Mouse (Mus musculus) layer of hippocampus, postnatal 25 days (tissue): ENCODE data around the gene Accsl. TPM values are rescaled to one million over a fixed set of nuclear protein-coding genes. Genes with fewer than 3 reads are reported as not detected.

Experiments
- DNase-seq, 2 experiments: peaks; one replicate each; pipeline ENCODE4 v3.0.0; 2022; ENCODE audit warnings: mixed read lengths in 2 of 2, low spot score in 1 of 2; ENCODE audit errors: extremely low spot score in 1 of 2
- total RNA-seq, 2 experiments: library from RNA; stranded (reverse); gene quantifications; 2 replicates each; pipeline ENCODE4 v1.2.3; 2021

Gene Accsl
- total RNA-seq, 2 experiments from 2014 or later: 0.32 to 0.77 TPM

- no peak for DNase-seq
These were observed 8.0 kb upstream of the Accsl start for GRCm38 (mm10) chr2:93877005-93877404.

GRCm38 (mm10) chr2:93874606-93875005 lies 5.6 kb upstream of the Accsl start:
- DNase-seq: no peak

- DNase-seq: no peak
These were observed 5.2 kb upstream of the Accsl start for GRCm38 (mm10) chr2:93874227-93874514.

DNA sequence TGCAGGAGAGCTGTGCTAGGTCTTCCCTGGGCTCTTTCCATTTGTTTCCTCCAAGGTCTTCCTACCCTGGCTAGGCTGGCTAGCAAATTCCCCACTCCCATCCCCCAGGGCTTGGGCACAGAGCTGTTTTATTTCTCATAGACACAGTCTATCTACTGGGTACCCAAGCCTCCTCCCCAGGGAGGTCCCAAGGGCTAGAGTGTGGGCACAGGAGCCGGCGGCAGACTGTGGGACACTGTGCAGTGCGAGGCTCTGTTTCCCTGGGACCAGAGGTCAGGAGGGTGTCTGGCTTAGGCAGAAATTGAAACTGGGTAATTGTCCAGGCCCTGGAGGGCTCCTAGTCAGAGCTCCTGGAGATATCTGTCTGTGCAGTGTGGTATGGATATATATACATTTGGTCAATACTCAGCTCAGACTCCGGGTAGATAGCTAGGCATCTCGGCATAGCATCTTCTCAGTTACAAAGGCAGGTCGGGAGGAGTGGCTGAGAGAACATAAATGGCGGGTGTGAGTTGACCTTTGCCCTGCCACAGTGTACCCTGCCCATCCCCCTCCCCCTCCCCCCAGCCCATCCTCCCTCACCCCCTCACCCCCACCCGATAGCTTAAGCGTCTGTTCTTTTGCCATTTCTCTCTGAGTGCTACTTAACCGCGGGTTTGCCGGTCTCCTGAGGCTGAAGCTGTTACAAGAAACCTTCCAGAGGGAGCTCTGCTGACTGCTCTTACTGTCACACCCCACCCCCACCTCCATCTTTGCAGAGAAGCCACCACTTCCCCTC lies 4.7 kb upstream of the Accsl start:
- no peak for DNase-seq

GRCm38 (mm10) chr2:93872257-93872656 lies 3.3 kb upstream of the Accsl start:
- no peak for DNase-seq

DNA sequence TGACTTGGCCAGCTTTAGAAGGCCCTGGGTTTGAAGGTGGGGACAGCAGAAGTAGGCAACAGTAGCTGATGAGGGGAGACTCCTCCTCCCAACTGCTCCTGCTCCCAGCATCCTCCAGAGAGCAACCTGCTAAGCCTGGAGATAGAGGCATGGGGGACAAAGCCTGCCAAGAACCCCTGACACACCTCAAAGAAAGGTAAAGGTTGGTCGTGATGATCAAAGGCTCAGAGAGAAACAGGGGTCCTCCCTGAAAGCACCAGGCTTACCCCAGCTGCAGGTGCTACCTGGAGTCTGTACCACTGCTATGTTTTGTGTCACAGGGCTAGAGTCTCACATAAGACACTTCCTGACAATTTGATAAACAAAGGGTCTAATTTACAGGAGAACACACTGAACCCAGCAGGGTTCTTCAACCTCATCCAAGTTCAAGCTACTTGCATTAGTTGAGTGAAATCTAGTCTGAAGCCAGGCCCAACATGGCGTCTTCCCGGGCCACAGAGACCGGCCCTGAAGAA lies 2.5 kb upstream of the Accsl start:
- DNase-seq: no peak

GRCm38 (mm10) chr2:93870842-93871241 lies 1.9 kb upstream of the Accsl start:
- peak; percentile 57 to 82 for DNase-seq

GRCm38 (mm10) chr2:93868566-93868965 lies 391 bp downstream of the Accsl start:
- no peak for DNase-seq

- no peak for DNase-seq
These were observed 5.7 kb downstream of the Accsl start for GRCm38 (mm10) chr2:93863229-93863628.

DNA sequence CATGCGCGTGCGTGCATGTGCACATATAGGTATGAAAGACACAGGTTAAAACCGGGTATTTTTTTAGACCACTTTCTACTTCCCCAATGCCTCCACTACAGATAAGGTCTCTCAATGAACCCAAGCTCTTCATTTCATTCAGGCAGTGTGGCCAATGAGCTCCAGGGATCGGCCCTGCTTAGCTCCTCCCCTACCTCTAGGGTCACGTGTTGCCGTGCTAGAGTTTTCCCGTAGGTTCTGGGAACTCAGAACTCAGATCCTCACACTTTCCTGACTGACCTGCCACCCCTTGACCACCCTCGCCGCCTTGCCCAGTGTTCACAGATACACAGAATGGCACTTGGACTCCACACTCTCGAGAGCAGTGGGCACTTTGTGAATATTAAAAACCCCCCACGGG lies 10.1 kb downstream of the Accsl start:
- DNase-seq: no peak

GRCm38 (mm10) chr2:93851303-93851702 lies 17.7 kb downstream of the Accsl start:
- DNase-seq: no peak

- no peak for DNase-seq
These were observed 18.5 kb downstream of the Accsl start for GRCm38 (mm10) chr2:93850317-93850944.

GRCm38 (mm10) chr2:93849505-93850089 lies 19.4 kb downstream of the Accsl start, which contains the start of gene Accs:
TSS of gene Accs (minus strand) at chr2:93849943.
- peak; percentile 21 to 53 for DNase-seq

- DNase-seq: no peak
These were observed 27.6 kb downstream of the Accsl start for GRCm38 (mm10) chr2:93841349-93841748.

GRCm38 (mm10) chr2:93840109-93840508 lies 28.8 kb downstream of the Accsl start:
- DNase-seq: no peak

GRCm38 (mm10) chr2:93838931-93839330 lies 30.0 kb downstream of the Accsl start:
- DNase-seq: no peak

GRCm38 (mm10) chr2:93836232-93836785 lies 32.6 kb downstream of the Accsl start:
- no peak for DNase-seq

DNA sequence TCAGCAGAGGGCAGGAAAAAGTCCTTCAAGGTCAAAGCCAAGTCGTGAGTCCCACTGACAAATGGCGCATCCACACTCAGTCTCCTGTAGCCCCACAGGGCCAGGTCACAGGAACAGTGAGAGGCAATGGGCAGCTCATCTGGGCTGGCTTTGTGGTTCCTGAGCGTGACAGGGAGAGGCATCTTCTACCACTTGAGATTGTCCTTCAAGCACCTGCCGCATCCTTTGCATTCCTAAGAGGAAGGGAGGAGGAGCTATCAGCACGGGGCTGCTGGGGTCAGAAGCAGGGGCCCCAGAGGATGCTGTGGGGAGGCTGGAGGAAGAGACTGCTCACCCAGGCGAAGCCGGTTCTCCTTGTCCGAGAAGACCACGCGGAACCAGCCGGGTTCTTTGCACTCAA lies 33.4 kb downstream of the Accsl start:
- no peak for DNase-seq

- peak in 1 of 2 experiments; percentile 58 for DNase-seq
These were observed 45.4 kb downstream of the Accsl start for GRCm38 (mm10) chr2:93823519-93823918.

DNA sequence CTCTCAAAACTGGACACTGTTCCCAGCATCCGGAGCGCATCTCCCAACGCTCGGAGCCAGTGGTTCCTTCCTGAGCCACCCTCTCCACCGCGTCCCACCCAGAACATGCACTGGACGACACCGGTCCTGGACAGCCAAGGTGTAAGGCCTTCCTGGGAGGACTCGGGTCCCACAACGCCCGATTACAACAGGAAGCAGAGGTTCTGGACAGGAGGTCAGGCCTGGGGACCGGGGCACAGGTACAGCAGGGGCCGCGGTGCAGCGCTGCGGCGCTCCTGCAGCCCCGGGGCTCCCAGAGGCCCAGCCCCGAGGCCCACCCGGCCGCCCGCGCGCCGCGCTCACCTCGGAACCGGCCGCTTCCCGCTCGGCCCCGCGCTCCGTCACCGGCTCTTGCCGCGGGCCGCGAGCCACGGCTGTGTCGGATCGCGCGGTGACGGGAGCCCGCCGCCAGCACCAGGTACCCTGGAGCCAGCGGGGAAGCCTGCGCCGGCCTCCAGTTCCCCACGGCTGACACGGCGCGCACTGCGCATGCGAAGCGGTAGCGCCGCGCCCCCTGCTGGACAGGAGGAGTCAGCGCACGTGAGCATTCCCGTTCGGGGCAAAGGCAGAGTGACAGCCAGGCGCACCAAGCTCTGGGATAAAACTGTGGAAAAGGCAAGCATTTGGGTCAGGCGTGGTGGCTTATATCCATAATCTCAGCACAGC lies 46.8 kb downstream of the Accsl start, which contains the start of gene Ext2:
Gene Ext2, minus strand, starts transcription at position 524 of the 705 bp plus-strand sequence.
- DNase-seq: peak; percentile 92 to 95

DNA sequence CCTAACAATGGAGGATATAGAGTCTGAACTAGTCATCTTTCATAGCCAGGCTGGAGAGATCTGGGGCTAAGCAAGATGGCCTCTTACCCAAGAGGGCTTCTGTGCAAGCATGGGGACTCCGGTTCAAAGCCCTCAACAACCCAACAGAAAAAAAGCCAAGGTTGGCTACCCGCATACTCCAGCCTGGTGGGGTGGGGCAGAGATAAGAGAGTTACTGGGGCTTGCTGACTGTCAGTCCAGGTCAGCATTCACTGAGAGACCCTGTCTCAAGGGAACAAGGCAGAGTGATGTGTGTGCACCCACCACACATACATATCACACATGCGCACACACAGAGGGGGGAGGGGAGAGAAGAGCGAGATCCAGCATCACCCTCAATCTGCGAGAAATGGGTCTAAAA lies 51.2 kb downstream of the Accsl start:
- no peak for DNase-seq
